Mouse (Mus musculus): ENCODE data around the gene Crxos. TPM values are rescaled to one million over a fixed set of nuclear protein-coding genes. Genes with fewer than 3 reads are reported as not detected.

Crxos gene
- total and polyA plus RNA-seq, 3 experiments: 1.1 to 1.5 TPM; not detected in 1

GRCm38 (mm10) chr7:15905861-15906260 is 23.4 kb downstream of the Crxos start:
- Histone ChIP-seq H3K4me1 (ENCODE audit: control insufficient read depth in 1 of 2, insufficient read depth in 2 of 2) (peaks cover 0 to 10% of the 10 kb centered on the region in 2 experiments; a peak in 2 of 4 replicates), H3K4me3 (replicated peaks in 1 of 3; ENCODE audit: low read depth in 2 of 3, low read length in 2 of 3, poor library complexity in 1 of 3) (no peak overlapping the region), H3K27ac (ENCODE audit: insufficient read depth, low read depth) (no peak overlapping the region), H3K36me3 (replicated peaks in 1 of 2; ENCODE audit: control insufficient read depth in 1 of 2, insufficient read depth in 1 of 2, low read length in 1 of 2) (no peaks in the 10 kb centered on the region), H3K27me3 (replicated peaks) (peaks cover 56% of the 10 kb centered on the region), H3K9me3 (replicated peaks; ENCODE audit: low read length) (no peaks in the 10 kb centered on the region), H3K9ac (ENCODE audit: insufficient read depth, low read depth) (no peak overlapping the region), H3K79me2 (replicated peaks; ENCODE audit: control insufficient read depth, extremely low read depth, insufficient read depth, poor library complexity, severe bottlenecking) (no peaks in the 10 kb centered on the region), H3K4me2 (ENCODE audit: insufficient read depth, low read depth, poor library complexity, severe bottlenecking) (no peak overlapping the region)
- in situ Hi-C loops (cut with MboI; ENCODE audit: low pct_ligation_motif_present, low pct_unique_long_range_greater_than_20kb, low sequenced_read_pairs): no loop called here
- DNase-seq (ENCODE audit: extremely low read depth): no peak
- dilution Hi-C loops (cut with MboI; ENCODE audit: extremely low pct_ligation_motif_present, extremely low pct_unique_long_range_greater_than_20kb, low sequenced_read_pairs): no loop called here
- no peak for TF ChIP-seq BHLHE40 (IDR thresholded peaks at IDR 0.05; ENCODE audit: low read depth, low read length)
- no peak for TF ChIP-seq ZMIZ1 (IDR thresholded peaks at IDR 0.05; ENCODE audit: low read depth, low read length)
- TF ChIP-seq MAX (IDR thresholded peaks at IDR 0.05; ENCODE audit: low read length): no peak
- no peak for TF ChIP-seq ZKSCAN1 (IDR thresholded peaks at IDR 0.05; ENCODE audit: borderline replicate concordance, low read depth, low read length)
- TF ChIP-seq MXI1 (IDR thresholded peaks at IDR 0.05; ENCODE audit: low read depth, low read length): no peak
- TF ChIP-seq IRF4 (IDR thresholded peaks at IDR 0.05; ENCODE audit: low read depth, low read length): no peak
- TF ChIP-seq SMC3 (IDR thresholded peaks at IDR 0.05; ENCODE audit: low read depth, low read length): no peak
- no peak for TF ChIP-seq USF2 (conservative IDR thresholded peaks at IDR 0.05; ENCODE audit: low read depth, low read length)
- TF ChIP-seq RAD21 (IDR thresholded peaks at IDR 0.05; ENCODE audit: low read depth, low read length): no peak
- TF ChIP-seq NRF1 (IDR thresholded peaks at IDR 0.05; ENCODE audit: low read depth, low read length): no peak
- TF ChIP-seq HCFC1 (IDR thresholded peaks at IDR 0.05; ENCODE audit: low read depth, low read length): no peak
- TF ChIP-seq ETS1 (conservative IDR thresholded peaks at IDR 0.05; ENCODE audit: low read depth, low read length): no peak

GRCm38 (mm10) chr7:15906602-15907001 is 24.2 kb downstream of the Crxos start:
- H3K79me2 ChIP-seq (replicated peaks; ENCODE audit: control insufficient read depth, extremely low read depth, insufficient read depth, poor library complexity, severe bottlenecking): no peaks in the 10 kb centered on the region
- H3K27me3 ChIP-seq (replicated peaks): peaks cover 52% of the 10 kb centered on the region
- no peak overlapping the region for H3K4me3 ChIP-seq (replicated peaks in 1 of 3; ENCODE audit: low read depth in 2 of 3, low read length in 2 of 3, poor library complexity in 1 of 3)
- H3K9me3 ChIP-seq (replicated peaks; ENCODE audit: low read length): no peaks in the 10 kb centered on the region
- in situ Hi-C loops (cut with MboI; ENCODE audit: low pct_ligation_motif_present, low pct_unique_long_range_greater_than_20kb, low sequenced_read_pairs): no loop called here
- H3K4me2 ChIP-seq (ENCODE audit: insufficient read depth, low read depth, poor library complexity, severe bottlenecking): no peak overlapping the region
- H3K4me1 ChIP-seq (ENCODE audit: control insufficient read depth in 1 of 2, insufficient read depth in 2 of 2): peaks cover 0 to 4% of the 10 kb centered on the region in 2 experiments; a peak in 2 of 4 replicates
- TF ChIP-seq JUN (IDR thresholded peaks at IDR 0.05; ENCODE audit: insufficient read depth, low read depth, low read length): no peak
- no peak for TF ChIP-seq NELFE (IDR thresholded peaks at IDR 0.05; ENCODE audit: low read depth, low read length)
- TF ChIP-seq POLR2A (IDR thresholded peaks at IDR 0.05; ENCODE audit: low read depth, low read length): no peak
- no peak for TF ChIP-seq CTCF (conservative IDR thresholded peaks at IDR 0.05 in 1 of 2, IDR thresholded peaks at IDR 0.05 in 1 of 2; ENCODE audit: low read depth in 2 of 2, low read length in 2 of 2)
- TF ChIP-seq ELF1 (IDR thresholded peaks at IDR 0.05; ENCODE audit: low read depth, low read length): no peak
- no peak for TF ChIP-seq E2F4 (IDR thresholded peaks at IDR 0.05; ENCODE audit: insufficient replicate concordance, low read depth, low read length)
- TF ChIP-seq MEF2A (IDR thresholded peaks at IDR 0.05; ENCODE audit: borderline replicate concordance, low read depth, low read length): no peak
- TF ChIP-seq SIN3A (IDR thresholded peaks at IDR 0.05; ENCODE audit: low read length): no peak
- TF ChIP-seq MAFK (IDR thresholded peaks at IDR 0.05; ENCODE audit: insufficient replicate concordance, low read length): no peak
- no peak for TF ChIP-seq SMC3 (IDR thresholded peaks at IDR 0.05; ENCODE audit: low read depth, low read length)
- no peak for TF ChIP-seq PAX5 (IDR thresholded peaks at IDR 0.05; ENCODE audit: low read length)
- TF ChIP-seq JUND (conservative IDR thresholded peaks at IDR 0.05; ENCODE audit: low read depth, low read length): no peak
- TF ChIP-seq ZKSCAN1 (IDR thresholded peaks at IDR 0.05; ENCODE audit: borderline replicate concordance, low read depth, low read length): no peak
- TF ChIP-seq POLR2AphosphoS2 (IDR thresholded peaks at IDR 0.05; ENCODE audit: low read depth, low read length): no peak
- H3K36me3 ChIP-seq (replicated peaks in 1 of 2; ENCODE audit: control insufficient read depth in 1 of 2, insufficient read depth in 1 of 2, low read length in 1 of 2): no peaks in the 10 kb centered on the region
- no peak overlapping the region for H3K27ac ChIP-seq (ENCODE audit: insufficient read depth, low read depth)
- dilution Hi-C loops (cut with MboI; ENCODE audit: extremely low pct_ligation_motif_present, extremely low pct_unique_long_range_greater_than_20kb, low sequenced_read_pairs): no loop called here
- no peak overlapping the region for H3K9ac ChIP-seq (ENCODE audit: insufficient read depth, low read depth)
- no peak for DNase-seq (ENCODE audit: extremely low read depth)
